Mouse (Mus musculus) limb, embryonic 14.5 days (tissue): Measurements from ENCODE around the gene Zfp423. TPM values are rescaled to one million over a fixed set of nuclear protein-coding genes. Genes with fewer than 3 reads are reported as not detected.

ENCODE experiments used
- ATAC-seq: fragments of 200-750 bp; cut with Nextera tagmentation; 2 replicates; pipeline ENCODE4 v1.8.0; 2017; ENCODE audit warnings: low read depth, moderate number of reproducible peaks, moderate TSS enrichment; ENCODE audit not compliant: low FRiP score
- DNase-seq: peaks from one replicate; pipeline ENCODE4 v3.0.0-alpha.2; 2015; ENCODE audit warnings: low spot score
- H3K27ac ChIP-seq: fragments of 300-500 bp; sonication (generic); replicated peaks from 2 replicates; pipeline ENCODE4 v1.5.1; 2014; ENCODE audit warnings: low read depth, mild to moderate bottlenecking, low read length, moderate library complexity, mixed read lengths
- H3K27me3 ChIP-seq: fragments of 300-500 bp; sonication (generic); 2 replicates; pipeline ENCODE4 v1.6.1; 2014; ENCODE audit warnings: low read length, mixed read lengths; ENCODE audit not compliant: control insufficient read depth, insufficient read depth
- H3K36me3 ChIP-seq: fragments of 300-500 bp; sonication (generic); 2 replicates; pipeline ENCODE4 v1.6.1; 2014; ENCODE audit warnings: mild to moderate bottlenecking, low read length, moderate library complexity, mixed read lengths; ENCODE audit not compliant: control insufficient read depth, insufficient read depth
- H3K4me1 ChIP-seq: fragments of 300-500 bp; sonication (generic); 2 replicates; pipeline ENCODE4 v1.6.1; 2014; ENCODE audit warnings: antibody characterized with exemption, low read length, mixed read lengths; ENCODE audit not compliant: control insufficient read depth, insufficient read depth
- H3K4me2 ChIP-seq: fragments of 300-500 bp; sonication (generic); replicated peaks from 2 replicates; pipeline ENCODE4 v1.6.1; 2014; ENCODE audit warnings: low read depth, mild to moderate bottlenecking, low read length, moderate library complexity; ENCODE audit not compliant: severe bottlenecking
- H3K4me3 ChIP-seq: fragments of 300-500 bp; sonication (generic); replicated peaks from 2 replicates; pipeline ENCODE4 v1.5.1; 2014; ENCODE audit warnings: low read length
- H3K9ac ChIP-seq: fragments of 300-500 bp; sonication (generic); 2 replicates; pipeline ENCODE4 v1.6.1; 2014; ENCODE audit warnings: mild to moderate bottlenecking, low read depth, low read length, moderate library complexity; ENCODE audit not compliant: severe bottlenecking
- H3K9me3 ChIP-seq: fragments of 300-500 bp; sonication (generic); 2 replicates; pipeline ENCODE4 v1.6.1; 2016; ENCODE audit warnings: low read length; ENCODE audit not compliant: control insufficient read depth
- POLR2A ChIP-seq: fragments of 200-500 bp; IDR thresholded peaks from 2 replicates; pipeline ENCODE4 v1.8.0; 2012; ENCODE audit warnings: inconsistent platforms, mild to moderate bottlenecking, moderate library complexity, borderline replicate concordance; ENCODE audit not compliant: insufficient read depth, insufficient read length; ENCODE audit errors: extremely low read depth
- WGBS: fragments of 180-500 bp; shearing (Covaris S2); extraction: QIAGEN DNeasy Blood & Tissue Kit; methylation state at CpG from one replicate; pipeline ENCODE4 v1.1.7; 2014; 5-methylcytosine and 5-hydroxymethylcytosine counted together
- polyA plus RNA-seq, 2 experiments: library from polyadenylated mRNA; depleted of rRNA in 1 of 2; stranded (reverse) in 1 of 2; unstranded in 1 of 2; fragments of >200 nt; fragmentation: Nextera tagmentation in 1 of 2; extraction: Ambion mirVana in 1 of 2; gene quantifications; 2 replicates each; pipeline versions ENCODE4 v1.2.1 to v1.2.3; 2012 to 2014

The Zfp423 gene
- polyA plus RNA-seq, 2 experiments, result 24.4 to 46.4 TPM

- WGBS, result 77% methylated on average over 6 of the region's 6 CpGs
- no peak overlapping the region for H3K9ac ChIP-seq
- peaks cover 38% of the 10 kb centered on the region for H3K4me1 ChIP-seq
- no peak overlapping the region for H3K4me3 ChIP-seq
- ATAC-seq (no peak), DNase-seq (no peak)
- H3K9me3 ChIP-seq, result no peaks in the 10 kb centered on the region
- H3K36me3 ChIP-seq, result no peaks in the 10 kb centered on the region
- H3K27me3 ChIP-seq, result no peaks in the 10 kb centered on the region
- no peak overlapping the region for H3K4me2 ChIP-seq
- H3K27ac ChIP-seq, result no peak overlapping the region
- TF ChIP-seq POLR2A, result no peak
Measured at GRCm38 (mm10) chr8:87711955-87712354, 247.4 kb downstream of the Zfp423 start.

DNA sequence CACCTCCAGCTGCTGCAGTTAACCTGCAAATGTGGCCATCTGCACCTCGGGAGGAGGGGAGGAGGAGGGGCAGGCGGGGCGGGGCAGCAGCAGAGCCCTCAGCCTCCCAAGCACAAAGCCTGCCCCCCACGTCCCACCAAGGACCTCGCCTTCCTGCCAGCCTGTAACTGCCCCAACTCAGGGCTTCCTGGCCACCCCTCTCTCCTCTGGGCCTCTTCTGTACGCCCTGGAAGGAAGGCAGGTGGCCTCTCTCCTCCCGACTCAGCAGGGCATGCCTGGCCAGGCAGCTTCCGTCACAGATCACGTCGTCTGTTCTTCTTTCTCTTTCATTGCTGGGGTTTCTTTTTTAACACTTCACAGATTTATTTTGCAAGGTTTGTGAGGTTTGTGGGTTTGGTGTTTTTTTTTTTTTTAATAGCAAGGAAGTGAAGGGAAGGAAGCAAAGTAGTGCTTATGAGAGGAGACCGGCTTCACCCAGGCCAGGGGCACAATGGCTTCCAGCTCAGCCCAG lies 251.2 kb downstream of the Zfp423 start:
- 6% methylated on average over 9 of the region's 11 CpGs for WGBS
- no peak for ATAC-seq
- no peaks in the 10 kb centered on the region for H3K27me3 ChIP-seq
- DNase-seq, result no peak
- H3K4me2 ChIP-seq, result peak overlapping the region; percentile 35
- peak overlapping the region; percentile 15; the same call in 1 of the 2 replicates for H3K4me3 ChIP-seq
- TF ChIP-seq POLR2A, result no peak
- peaks cover 16% of the 10 kb centered on the region for H3K4me1 ChIP-seq
- 0 out of 2 replicates have a peak overlapping the region, but pooled peaks have one; percentile 16 for H3K9ac ChIP-seq
- no peak overlapping the region for H3K27ac ChIP-seq
- H3K36me3 ChIP-seq, result no peaks in the 10 kb centered on the region
- H3K9me3 ChIP-seq, result no peaks in the 10 kb centered on the region

GRCm38 (mm10) chr8:87707176-87707575 lies 252.2 kb downstream of the Zfp423 start:
- ATAC-seq (no peak), DNase-seq (no peak)
- no peak overlapping the region for H3K9ac ChIP-seq
- H3K36me3 ChIP-seq, result no peaks in the 10 kb centered on the region
- H3K4me3 ChIP-seq, result no peak overlapping the region
- no peaks in the 10 kb centered on the region for H3K27me3 ChIP-seq
- WGBS, result 68% methylated on average over 17 of the region's 17 CpGs
- no peaks in the 10 kb centered on the region for H3K9me3 ChIP-seq
- H3K4me1 ChIP-seq, result peaks cover 16% of the 10 kb centered on the region
- no peak for TF ChIP-seq POLR2A
- H3K27ac ChIP-seq, result no peak overlapping the region
- no peak overlapping the region for H3K4me2 ChIP-seq

GRCm38 (mm10) chr8:87704756-87705155 lies 254.6 kb downstream of the Zfp423 start:
- no peak for TF ChIP-seq POLR2A
- no peaks in the 10 kb centered on the region for H3K27me3 ChIP-seq
- no peak overlapping the region for H3K27ac ChIP-seq
- no peaks in the 10 kb centered on the region for H3K9me3 ChIP-seq
- no peak for ATAC-seq
- peaks cover 16% of the 10 kb centered on the region for H3K4me1 ChIP-seq
- DNase-seq, result no peak
- H3K36me3 ChIP-seq, result no peaks in the 10 kb centered on the region
- H3K4me2 ChIP-seq, result no peak overlapping the region
- H3K4me3 ChIP-seq, result no peak overlapping the region
- H3K9ac ChIP-seq, result no peak overlapping the region
- 99% methylated on average over 3 of the region's 3 CpGs for WGBS

DNA sequence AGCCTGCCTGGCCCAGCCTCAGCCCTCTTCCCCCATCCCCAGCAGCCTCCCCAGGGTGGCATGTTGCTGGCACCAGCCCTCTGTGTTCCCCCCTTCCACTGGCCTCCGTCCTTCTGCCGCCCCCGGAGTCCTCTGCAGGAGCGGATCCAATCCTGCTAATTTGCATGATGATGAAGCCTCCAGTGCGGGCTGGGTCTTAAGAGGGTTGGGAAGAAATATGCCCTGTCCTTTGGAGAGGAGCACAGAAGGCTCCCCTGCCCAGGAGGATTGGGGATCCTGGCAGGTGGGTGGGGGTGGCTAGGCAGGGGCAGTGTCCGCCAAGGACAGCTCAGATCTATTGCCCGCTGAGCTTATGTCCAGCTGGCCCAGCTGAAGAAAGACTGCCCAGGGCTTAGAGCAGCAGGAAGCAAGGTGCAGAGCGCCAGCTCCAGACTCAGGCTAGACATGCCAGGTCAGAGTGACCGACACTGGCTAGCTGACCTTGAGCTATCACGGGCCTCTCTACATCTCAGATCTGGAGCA lies 256.5 kb downstream of the Zfp423 start:
- H3K27me3 ChIP-seq, result no peaks in the 10 kb centered on the region
- H3K27ac ChIP-seq, result no peak overlapping the region
- no peak for TF ChIP-seq POLR2A
- H3K4me2 ChIP-seq, result no peak overlapping the region
- 45% methylated on average over 10 of the region's 10 CpGs for WGBS
- H3K4me1 ChIP-seq, result peaks cover 4% of the 10 kb centered on the region
- H3K9ac ChIP-seq, result no peak overlapping the region
- no peak for DNase-seq
- H3K36me3 ChIP-seq, result no peaks in the 10 kb centered on the region
- H3K4me3 ChIP-seq, result no peak overlapping the region
- H3K9me3 ChIP-seq, result no peaks in the 10 kb centered on the region
- ATAC-seq, result no peak
